Mouse (Mus musculus) heart, embryonic 14.5 days (tissue): ENCODE data around the gene Car6. TPM values are rescaled to one million over a fixed set of nuclear protein-coding genes. Genes with fewer than 3 reads are reported as not detected.

ENCODE experiments used
- ATAC-seq: fragments of 200-750 bp; cut with Nextera tagmentation; 2 replicates; pipeline ENCODE4 v1.8.0; 2017; ENCODE audit warnings: low read depth, moderate TSS enrichment; ENCODE audit not compliant: insufficient number of reproducible peaks, insufficient read depth, low FRiP score
- H3K27ac ChIP-seq, 2 experiments: fragments of 200-500 bp in 1 of 2; fragments of 300-500 bp in 1 of 2; sonication (generic) in 1 of 2; replicated peaks in 1 of 2; 2 replicates each; pipeline ENCODE4 v1.5.1; 2012 to 2014; ENCODE audit warnings: low read depth in 2 of 2, low read length in 2 of 2, control low read depth in 1 of 2, mild to moderate bottlenecking in 1 of 2, mixed read lengths in 1 of 2; ENCODE audit not compliant: control insufficient read depth in 1 of 2, insufficient read depth in 1 of 2
- H3K27me3 ChIP-seq: fragments of 300-500 bp; sonication (generic); 2 replicates; pipeline ENCODE4 v1.6.1; 2014; ENCODE audit warnings: mild to moderate bottlenecking, low read length, control low read depth; ENCODE audit not compliant: control insufficient read depth, insufficient read depth
- H3K36me3 ChIP-seq: fragments of 300-500 bp; sonication (generic); 2 replicates; pipeline ENCODE4 v1.6.1; 2014; ENCODE audit warnings: mild to moderate bottlenecking, control low read depth, low read length, mixed read lengths; ENCODE audit not compliant: control insufficient read depth, insufficient read depth
- H3K4me1 ChIP-seq, 2 experiments: fragments of 200-500 bp in 1 of 2; fragments of 300-500 bp in 1 of 2; sonication (generic) in 1 of 2; 2 replicates each; pipeline ENCODE4 v1.6.1; 2012 to 2014; ENCODE audit warnings: low read length in 2 of 2, control low read depth in 1 of 2, mixed read lengths in 1 of 2; ENCODE audit not compliant: control insufficient read depth in 2 of 2, insufficient read depth in 2 of 2
- H3K4me2 ChIP-seq: fragments of 300-500 bp; sonication (generic); 2 replicates; pipeline ENCODE4 v1.6.1; 2014; ENCODE audit warnings: mild to moderate bottlenecking, low read length
- H3K4me3 ChIP-seq, 2 experiments: fragments of 200-500 bp in 1 of 2; fragments of 300-500 bp in 1 of 2; sonication (generic) in 1 of 2; 2 replicates each; pipeline ENCODE4 v1.5.1; 2012 to 2014; ENCODE audit warnings: low read length in 2 of 2, mild to moderate bottlenecking in 2 of 2, control low read depth in 1 of 2, low read depth in 1 of 2, moderate library complexity in 1 of 2; ENCODE audit not compliant: control insufficient read depth in 1 of 2, insufficient read depth in 1 of 2
- H3K9ac ChIP-seq: fragments of 300-500 bp; sonication (generic); 2 replicates; pipeline ENCODE4 v1.6.1; 2014; ENCODE audit warnings: mild to moderate bottlenecking, low read length
- H3K9me3 ChIP-seq: fragments of 300-500 bp; sonication (generic); 2 replicates; pipeline ENCODE4 v1.6.1; 2016; ENCODE audit warnings: low read length, control low read depth; ENCODE audit not compliant: control insufficient read depth
- WGBS: fragments of 180-500 bp; shearing (Covaris S2); extraction: QIAGEN DNeasy Blood & Tissue Kit; methylation state at CpG from one replicate; pipeline ENCODE4 v1.1.7; 2014; 5-methylcytosine and 5-hydroxymethylcytosine counted together
- polyA plus RNA-seq: library from polyadenylated mRNA; unstranded; fragments of >200 nt; fragmentation: Nextera tagmentation; extraction: Ambion mirVana; gene quantifications from 2 replicates; pipeline ENCODE4 v1.2.1, GENCODE M21; 2014

The Car6 gene
- polyA plus RNA-seq, 1 experiment from 2014 or later = not detected

DNA sequence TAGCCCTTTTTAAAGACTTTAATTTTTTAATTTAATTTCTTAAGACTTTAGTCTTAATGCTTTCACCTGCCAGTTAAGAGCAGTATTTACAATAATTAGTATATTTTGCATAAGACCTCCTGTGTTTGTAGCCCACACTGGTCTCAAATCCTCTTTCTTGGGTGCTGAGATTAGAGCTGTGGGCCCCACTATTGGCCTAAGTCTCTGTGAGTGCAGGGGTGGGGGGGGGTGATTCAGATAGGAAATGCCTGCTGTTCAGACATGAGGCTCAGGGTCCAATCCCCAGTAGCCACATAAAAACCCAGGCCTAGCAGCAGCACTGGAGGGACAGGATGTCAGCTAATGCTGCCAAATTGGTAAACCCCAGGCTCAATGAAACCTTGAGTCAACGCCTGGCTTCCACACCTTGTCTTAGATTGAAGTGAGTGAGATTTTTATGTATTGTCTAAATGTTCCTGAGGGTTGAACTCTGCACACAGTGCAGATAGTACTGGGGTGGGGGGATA lies 39.3 kb upstream of the Car6 start:
- H3K4me1 ChIP-seq = peaks cover 6 to 39% of the 10 kb centered on the region in 2 experiments
- H3K9ac ChIP-seq = peak overlapping the region; percentile 99
- no peak for ATAC-seq
- peaks cover 68% of the 10 kb centered on the region for H3K36me3 ChIP-seq
- H3K4me2 ChIP-seq = peak overlapping the region; percentile 71
- 0 out of 4 replicates have a peak overlapping the region, but pooled peaks of 1 of the 2 experiments have one; percentile 17 for H3K27ac ChIP-seq
- no peak overlapping the region; a peak in 1 of 4 replicates for H3K4me3 ChIP-seq
- H3K27me3 ChIP-seq = no peaks in the 10 kb centered on the region
- 60% methylated on average over 1 of the region's 1 CpGs for WGBS
- H3K9me3 ChIP-seq = no peaks in the 10 kb centered on the region

DNA sequence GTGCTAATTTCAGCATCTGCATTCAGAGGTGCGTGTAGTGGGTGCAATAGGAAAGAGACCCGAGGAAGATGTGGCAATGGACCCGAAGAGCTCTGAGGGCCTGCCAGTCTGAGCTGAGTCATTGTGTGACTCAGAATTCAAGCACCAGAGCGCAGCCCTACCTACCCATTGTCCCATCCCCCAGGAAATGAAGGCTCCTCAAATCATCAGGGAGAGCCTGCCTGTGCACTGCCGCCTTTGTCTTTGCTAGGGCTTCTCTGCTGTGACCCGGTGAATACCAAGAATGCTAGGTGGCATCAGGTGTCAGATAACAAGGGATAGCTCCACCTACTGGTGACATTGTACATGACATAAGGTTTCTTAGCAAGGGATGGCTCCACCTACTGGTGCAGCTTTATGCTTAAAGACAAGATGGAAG lies 38.8 kb upstream of the Car6 start:
- peak overlapping the region; percentile 71 for H3K4me2 ChIP-seq
- peak overlapping the region; percentile 64 to 96 for H3K4me3 ChIP-seq
- no peaks in the 10 kb centered on the region for H3K9me3 ChIP-seq
- ATAC-seq = no peak
- H3K4me1 ChIP-seq = peaks cover 7 to 44% of the 10 kb centered on the region in 2 experiments
- H3K27me3 ChIP-seq = no peaks in the 10 kb centered on the region
- peaks cover 63% of the 10 kb centered on the region for H3K36me3 ChIP-seq
- H3K27ac ChIP-seq = peak overlapping the region; percentile 80 to 99
- H3K9ac ChIP-seq = peak overlapping the region; percentile 99
- WGBS = 5% methylated on average over 6 of the region's 6 CpGs

DNA sequence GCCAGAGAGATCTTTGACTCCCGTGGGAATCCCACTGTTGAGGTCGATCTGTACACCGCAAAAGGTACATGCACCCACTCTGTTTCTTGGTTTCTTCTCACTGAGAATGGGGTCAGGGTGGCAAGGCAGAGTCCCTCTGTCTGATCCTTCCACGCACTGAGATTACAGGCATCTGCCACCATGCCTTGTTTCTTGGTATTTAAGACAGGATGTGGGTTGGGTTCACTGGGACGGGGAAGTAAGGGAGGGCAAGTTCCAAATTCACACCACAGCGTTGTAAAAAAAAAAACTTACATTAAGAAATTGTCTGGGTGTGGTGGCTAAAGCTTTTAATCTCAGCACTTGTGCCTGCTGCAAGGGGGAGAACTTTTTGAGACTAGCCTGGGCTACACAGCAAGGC lies 38.4 kb upstream of the Car6 start:
- 29% methylated on average over 6 of the region's 6 CpGs for WGBS
- Histone ChIP-seq H3K4me1 (peaks cover 10 to 48% of the 10 kb centered on the region in 2 experiments), H3K9ac (peak overlapping the region; percentile 99), H3K4me2 (peak overlapping the region; percentile 71), H3K27ac (peak overlapping the region; percentile 80 to 99), H3K36me3 (peaks cover 59% of the 10 kb centered on the region), H3K9me3 (no peaks in the 10 kb centered on the region), H3K4me3 (peak overlapping the region; percentile 64 to 96), H3K27me3 (no peaks in the 10 kb centered on the region)
- ATAC-seq = no peak

DNA sequence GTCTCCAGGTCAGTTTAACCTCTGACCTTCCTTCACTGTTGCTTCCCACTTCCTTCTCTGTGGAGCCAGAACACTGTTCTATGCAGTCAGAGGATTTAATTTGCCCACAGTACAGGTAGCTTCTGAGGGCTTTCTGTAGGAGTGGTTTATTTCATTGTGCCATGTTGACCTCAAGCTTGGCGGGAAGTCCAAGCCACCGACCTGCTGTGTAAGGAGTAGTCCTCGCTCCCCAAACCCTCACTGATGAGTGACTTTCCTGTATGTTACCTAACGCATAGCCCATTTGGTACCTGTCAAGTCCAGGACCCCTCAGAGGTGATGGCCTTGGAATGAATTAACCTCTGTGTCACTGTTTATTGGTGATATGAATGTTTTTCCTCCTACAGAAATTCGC lies 38.0 kb upstream of the Car6 start:
- H3K9ac ChIP-seq = peak overlapping the region; percentile 99
- peaks cover 10 to 48% of the 10 kb centered on the region in 2 experiments for H3K4me1 ChIP-seq

DNA sequence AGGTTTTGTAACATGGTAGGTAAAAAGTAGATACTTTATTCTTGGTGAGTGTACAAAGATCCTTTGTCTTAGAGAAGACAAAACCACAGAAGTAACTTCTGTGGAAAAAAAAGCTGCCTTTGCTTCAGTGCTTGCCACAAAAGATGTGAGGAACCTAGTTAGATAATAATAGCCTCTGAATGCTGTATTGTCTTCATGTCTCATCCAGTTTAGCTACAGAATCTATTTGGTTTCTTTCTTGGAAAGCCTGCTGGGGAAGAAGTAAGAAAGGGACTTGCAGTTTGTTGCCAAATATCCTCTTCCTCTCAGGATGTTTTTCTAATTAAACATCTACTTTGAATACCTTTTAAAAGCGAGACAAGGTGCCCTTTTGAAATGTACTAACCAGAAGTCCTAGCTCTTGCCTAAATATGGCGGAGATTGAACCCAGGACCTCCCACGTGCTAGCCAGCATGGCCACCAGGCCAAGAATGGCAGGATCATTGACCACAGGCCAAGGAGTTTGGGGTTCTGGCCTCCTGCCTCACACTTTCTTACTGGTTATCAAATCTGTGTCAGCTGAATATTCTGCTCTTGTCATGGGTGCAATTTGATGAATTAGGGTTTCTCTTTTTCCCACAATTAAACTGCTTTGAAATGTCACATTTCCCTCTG lies 37.4 kb upstream of the Car6 start:
- Histone ChIP-seq H3K4me1 (peaks cover 10 to 48% of the 10 kb centered on the region in 2 experiments), H3K27ac (peak overlapping the region; percentile 80 to 99)

More for the DNA sequence above, 38.0 kb upstream of the Car6 start:
- peak overlapping the region; percentile 80 to 99 for H3K27ac ChIP-seq
- H3K36me3 ChIP-seq = peaks cover 55% of the 10 kb centered on the region
- H3K4me2 ChIP-seq = peak overlapping the region; percentile 71
- 19% methylated on average over 5 of the region's 5 CpGs for WGBS
- no peaks in the 10 kb centered on the region for H3K27me3 ChIP-seq
- H3K4me3 ChIP-seq = peak overlapping the region; percentile 64 to 96
- ATAC-seq = no peak
- H3K9me3 ChIP-seq = no peaks in the 10 kb centered on the region

DNA sequence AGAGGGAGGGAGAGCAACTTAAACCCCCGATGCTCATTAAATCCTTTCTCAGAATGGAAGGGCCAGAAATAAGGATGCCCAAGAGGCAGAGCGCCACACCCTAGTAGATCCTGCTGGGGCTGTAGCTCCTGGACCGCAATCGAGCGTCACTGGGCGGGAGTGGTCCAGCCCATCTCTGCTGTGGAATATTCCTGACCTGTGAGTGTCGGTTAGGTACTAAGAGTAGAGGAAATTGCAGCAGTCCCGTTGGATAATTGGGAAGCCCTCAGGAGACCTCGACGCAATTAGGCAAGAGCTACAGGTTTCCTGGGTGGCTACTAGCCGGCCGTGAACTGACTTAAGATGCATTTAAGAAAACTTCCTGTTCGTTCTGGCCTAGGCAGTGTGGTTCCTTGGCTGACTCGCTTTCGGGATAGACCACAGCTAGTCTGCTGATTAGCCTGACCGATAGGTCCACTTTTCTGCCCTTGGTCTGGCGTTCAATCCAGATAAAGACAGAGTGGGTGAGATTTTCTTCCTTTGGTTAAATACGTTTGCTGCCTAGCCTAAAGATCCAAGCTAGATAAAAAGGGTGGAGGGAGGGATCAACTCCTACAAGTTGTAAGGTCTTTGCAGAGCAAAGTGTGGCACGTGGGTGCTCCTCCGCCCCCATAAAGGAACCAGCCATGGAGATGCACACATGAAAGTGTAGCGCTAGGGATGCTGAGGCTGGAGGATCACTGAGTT lies 36.7 kb upstream of the Car6 start:
- 1% methylated on average over 21 of the region's 21 CpGs for WGBS
- Histone ChIP-seq H3K9me3 (no peaks in the 10 kb centered on the region), H3K27me3 (no peaks in the 10 kb centered on the region), H3K4me3 (peak overlapping the region; percentile 64 to 96), H3K36me3 (peaks cover 42% of the 10 kb centered on the region), H3K9ac (peak overlapping the region; percentile 99), H3K27ac (peak overlapping the region; percentile 80 to 99), H3K4me1 (peaks cover 10 to 48% of the 10 kb centered on the region in 2 experiments), H3K4me2 (peak overlapping the region; percentile 71)
- ATAC-seq = no peak

More for the DNA sequence above, 37.4 kb upstream of the Car6 start:
- Histone ChIP-seq H3K4me3 (peak overlapping the region; percentile 64 to 96), H3K36me3 (peaks cover 49% of the 10 kb centered on the region), H3K9me3 (no peaks in the 10 kb centered on the region), H3K4me2 (peak overlapping the region; percentile 71), H3K27me3 (no peaks in the 10 kb centered on the region), H3K9ac (peak overlapping the region; percentile 99)
- no peak for ATAC-seq
- 5% methylated on average over 3 of the region's 3 CpGs for WGBS

DNA sequence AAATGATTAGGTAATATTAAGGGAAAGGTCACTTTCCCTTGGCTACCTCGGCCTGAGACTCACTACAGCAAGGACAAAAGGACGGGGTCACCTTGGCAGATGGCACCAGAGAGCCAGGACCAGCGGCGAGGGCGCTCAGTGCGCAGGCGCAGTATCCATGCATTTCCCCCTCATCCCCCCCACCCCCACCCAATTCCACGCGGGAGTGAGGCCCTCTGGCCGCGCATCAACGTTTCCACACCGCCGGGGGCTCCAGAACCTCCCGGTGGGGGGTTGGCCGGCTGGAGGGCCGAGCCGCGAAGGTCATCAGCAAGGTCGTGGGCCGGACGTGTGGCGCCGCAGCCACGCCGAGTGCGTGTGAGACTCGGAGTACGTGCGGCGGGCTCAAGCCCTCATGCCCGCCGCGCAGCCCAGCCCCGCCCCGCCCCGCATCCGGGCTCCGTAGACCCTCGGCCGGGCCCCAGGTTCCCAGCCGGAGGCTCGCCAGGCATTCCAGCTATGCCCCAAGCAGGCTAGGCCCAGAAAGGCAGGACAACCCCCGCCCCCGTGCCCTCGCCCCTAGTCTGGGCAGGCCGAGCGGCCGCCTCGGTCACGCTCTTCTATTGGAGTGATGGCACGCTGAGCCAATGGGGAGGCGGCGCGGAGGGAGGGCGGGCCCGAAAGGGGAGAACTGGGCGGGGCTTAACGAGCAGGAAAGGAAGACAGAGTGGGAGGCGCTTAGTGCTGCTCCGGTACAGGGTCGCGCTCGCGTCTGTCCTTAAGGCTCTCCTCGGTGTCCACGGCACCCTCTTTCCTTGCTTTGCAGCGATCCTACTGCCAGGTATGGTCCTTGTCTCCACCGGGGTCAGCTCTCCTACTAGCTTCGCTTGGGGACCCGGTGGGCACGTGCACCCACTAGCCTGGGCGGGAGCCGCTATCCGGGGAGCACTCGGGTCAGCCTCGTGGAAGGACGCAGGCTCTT lies 35.7 kb upstream of the Car6 start, which contains the start of gene Eno1:
TSS of gene Eno1 (plus strand) at position 201 of the 961 bp plus-strand sequence.
- Histone ChIP-seq H3K4me1 (peaks cover 14 to 40% of the 10 kb centered on the region in 2 experiments), H3K4me3 (peak within 1 kb of the TSS; percentile 64 to 96), H3K9ac (peak within 1 kb of the TSS; percentile 99), H3K9me3 (no peaks in the 10 kb centered on the region), H3K27me3 (no peaks in the 10 kb centered on the region), H3K4me2 (peak within 1 kb of the TSS; percentile 71), H3K36me3 (peaks cover 32% of the 10 kb centered on the region), H3K27ac (peak within 1 kb of the TSS; percentile 98 to 99)
- peak; percentile 98 for ATAC-seq
- WGBS = under 1% methylated on average over 70 of the region's 78 CpGs
